Comparison of ENCODE assay signal across 13 mouse cellular contexts in the genomic region with DNA sequence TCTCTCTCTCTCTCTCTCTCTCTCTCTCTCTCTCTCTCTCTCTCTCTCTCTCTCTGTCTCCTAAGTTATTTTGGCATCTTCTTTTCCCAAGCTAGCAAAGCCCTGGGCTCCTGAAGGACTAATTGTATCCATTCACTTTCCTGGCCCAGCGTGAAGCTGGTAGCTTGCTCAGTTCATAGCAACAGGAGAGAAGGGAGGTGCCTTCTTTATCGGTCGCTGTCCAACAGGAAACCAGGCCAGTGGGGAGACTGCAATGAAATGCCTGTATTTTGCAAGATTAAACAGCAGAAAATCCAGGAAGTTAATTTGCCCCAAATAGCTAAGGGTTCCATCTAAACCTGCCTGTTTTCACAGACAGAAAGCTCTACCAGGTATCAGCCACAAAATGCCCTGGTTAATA. TPM values are rescaled to one million over a fixed set of nuclear protein-coding genes. Genes with fewer than 3 reads are reported as not detected.
A peak's percentile ranks its signal among the peaks of the same experiment; 100 is the strongest.
DNase-seq lines count a peak whose midpoint lies in the region; ATAC-seq and TF ChIP-seq lines count a peak whose summit lies in the region.
"Had no signal": no experiment of that assay in that cellular context is flagged by ENCODE, and none has a peak within 500 bp of the region (broad histone marks: within the 10 kb centered on the region; RNA-seq: fewer than 3 reads in every experiment).

No protein-coding gene starts in this region.

- no peak overlapping the region for H3K27ac ChIP-seq in heart, embryonic 11.5 days (ENCODE audit: low read depth, low read length)
- H3K27ac ChIP-seq in hindbrain, embryonic 13.5 days: no peak overlapping the region
- no peak overlapping the region for H3K27ac ChIP-seq in midbrain, postnatal 0 days (ENCODE audit: low read depth, low read length)
- H3K27ac ChIP-seq in intestine, embryonic 15.5 days: no peak overlapping the region
- H3K27ac ChIP-seq: kidney, embryonic 15.5 days; liver, embryonic 13.5 days had no signal

- 13% methylated on average over 3 of the region's 3 CpGs for WGBS in heart, embryonic 11.5 days (ENCODE audit: insufficient replicate concordance)
- 6% methylated on average over 3 of the region's 3 CpGs for WGBS in hindbrain, embryonic 13.5 days
- 23% methylated on average over 3 of the region's 3 CpGs for WGBS in midbrain, postnatal 0 days
- WGBS in intestine, embryonic 15.5 days: 20% methylated on average over 3 of the region's 3 CpGs

- H3K4me1 ChIP-seq in heart, embryonic 11.5 days (ENCODE audit: control insufficient read depth, insufficient read depth, low read length): no peaks in the 10 kb centered on the region
- peaks cover 33% of the 10 kb centered on the region for H3K4me1 ChIP-seq in hindbrain, embryonic 13.5 days (replicated peaks)
- H3K4me1 ChIP-seq in midbrain, postnatal 0 days (ENCODE audit: insufficient read depth, low read length): no peaks in the 10 kb centered on the region
- H3K4me1 ChIP-seq in intestine, embryonic 15.5 days (replicated peaks): no peaks in the 10 kb centered on the region; the same call in 1 of the 2 replicates

- H3K36me3 ChIP-seq in heart, embryonic 11.5 days (ENCODE audit: control insufficient read depth, insufficient read depth, low read length): no peaks in the 10 kb centered on the region
- H3K36me3 ChIP-seq in hindbrain, embryonic 13.5 days: no peaks in the 10 kb centered on the region
- H3K36me3 ChIP-seq in midbrain, postnatal 0 days (ENCODE audit: insufficient read depth, low read length): no peaks in the 10 kb centered on the region
- no peaks in the 10 kb centered on the region for H3K36me3 ChIP-seq in intestine, embryonic 15.5 days
- H3K36me3 ChIP-seq: kidney, embryonic 15.5 days; liver, embryonic 13.5 days had no signal

- H3K9ac ChIP-seq in heart, embryonic 11.5 days (ENCODE audit: low read depth, low read length): no peak overlapping the region
- H3K9ac ChIP-seq in hindbrain, embryonic 13.5 days: no peak overlapping the region
- H3K9ac ChIP-seq in midbrain, postnatal 0 days (replicated peaks; ENCODE audit: low read length, poor library complexity, severe bottlenecking): no peak overlapping the region
- H3K9ac ChIP-seq in intestine, embryonic 15.5 days: no peak overlapping the region
- H3K9ac ChIP-seq: kidney, embryonic 15.5 days; liver, embryonic 13.5 days had no signal

- no peak overlapping the region for H3K4me3 ChIP-seq in heart, embryonic 11.5 days (ENCODE audit: low read depth, low read length)
- no peak overlapping the region for H3K4me3 ChIP-seq in hindbrain, embryonic 13.5 days
- H3K4me3 ChIP-seq in midbrain, postnatal 0 days (ENCODE audit: low read depth, low read length): peak overlapping the region; percentile 14
- H3K4me3 ChIP-seq in intestine, embryonic 15.5 days (replicated peaks): no peak overlapping the region
- H3K4me3 ChIP-seq: kidney, embryonic 15.5 days; liver, embryonic 13.5 days; megakaryocyte, embryonic 14.5 days had no signal

- DNase-seq in heart, postnatal 4 days: peak; percentile 10
- peak; percentile 8 for DNase-seq in ZHBTc4 (ENCODE audit: low read depth, low spot score)
- DNase-seq in midbrain, postnatal 0 days (ENCODE audit: low spot score): no peak
- no peak for DNase-seq in spleen, postnatal 36 days (ENCODE audit: low spot score in 2 of 2)
- DNase-seq in urinary bladder, adult 18-20 months (ENCODE audit: low spot score in 2 of 2): no peak
- DNase-seq: layer of hippocampus, postnatal 36 days; liver, embryonic 13.5 days had no signal

- ATAC-seq in heart, embryonic 11.5 days (replicated peaks; ENCODE audit: insufficient number of reproducible peaks, low FRiP score, low TSS enrichment): no peak
- ATAC-seq in hindbrain, embryonic 13.5 days (ENCODE audit: low FRiP score): no peak
- no peak for ATAC-seq in midbrain, postnatal 0 days (ENCODE audit: low FRiP score)
- ATAC-seq in intestine, embryonic 15.5 days: no peak

- no peak overlapping the region for H3K4me2 ChIP-seq in heart, embryonic 11.5 days
- peak overlapping the region; percentile 26; the same call in 1 of the 2 replicates for H3K4me2 ChIP-seq in hindbrain, embryonic 13.5 days
- peak overlapping the region; percentile 36 for H3K4me2 ChIP-seq in midbrain, postnatal 0 days (ENCODE audit: low read depth, low read length, poor library complexity, severe bottlenecking)
- H3K4me2 ChIP-seq in intestine, embryonic 15.5 days (replicated peaks): no peak overlapping the region
- H3K4me2 ChIP-seq: kidney, embryonic 15.5 days; liver, embryonic 13.5 days had no signal

- no peaks in the 10 kb centered on the region for H3K9me3 ChIP-seq in heart, embryonic 11.5 days (replicated peaks; ENCODE audit: control insufficient read depth, low read length)
- H3K9me3 ChIP-seq in hindbrain, embryonic 13.5 days: no peaks in the 10 kb centered on the region
- no peaks in the 10 kb centered on the region for H3K9me3 ChIP-seq in midbrain, postnatal 0 days (ENCODE audit: low read length)
- H3K9me3 ChIP-seq in intestine, embryonic 15.5 days: no peaks in the 10 kb centered on the region
- H3K9me3 ChIP-seq: kidney, embryonic 15.5 days; liver, embryonic 13.5 days; megakaryocyte, embryonic 14.5 days had no signal

- no peaks in the 10 kb centered on the region for H3K27me3 ChIP-seq in heart, embryonic 11.5 days (ENCODE audit: control insufficient read depth, insufficient read depth, low read length)
- H3K27me3 ChIP-seq in hindbrain, embryonic 13.5 days: peaks cover 8% of the 10 kb centered on the region; the same call in 1 of the 2 replicates
- H3K27me3 ChIP-seq in midbrain, postnatal 0 days (ENCODE audit: insufficient read depth, low read length): no peaks in the 10 kb centered on the region
- H3K27me3 ChIP-seq in intestine, embryonic 15.5 days (replicated peaks): no peaks in the 10 kb centered on the region
- H3K27me3 ChIP-seq: kidney, embryonic 15.5 days had no signal

- no peak for TF ChIP-seq CTCF in midbrain, postnatal 0 days (IDR thresholded peaks at IDR 0.05)

RNA-seq across cellular contexts. Expression of a gene that starts 5.4 kb away (rescaled TPM):
- total RNA-seq in heart, postnatal 4 days (2021): 10 to 100 TPM; 39.7 to 46.1 TPM
- 22.6 and 24.5 TPM in 2 replicates for polyA plus RNA-seq in heart, embryonic 11.5 days (2014; fragmentation: Nextera tagmentation; extraction: Ambion mirVana)
- 47.7 and 55.9 TPM in 2 replicates for polyA plus RNA-seq in hindbrain, embryonic 13.5 days (2015; fragmentation: Nextera tagmentation; extraction: Ambion mirVana)
- total RNA-seq in midbrain, postnatal 0 days (2014; rRNA removed): 11.1 and 18.3 TPM in 2 replicates
- polyA plus RNA-seq in midbrain, postnatal 0 days (2015; fragmentation: Nextera tagmentation; extraction: Ambion mirVana): 48.1 and 59.5 TPM in 2 replicates
- polyA plus RNA-seq in intestine, embryonic 15.5 days (2015; fragmentation: Nextera tagmentation; extraction: Ambion mirVana): 25.4 and 30.3 TPM in 2 replicates
- total RNA-seq: hematopoietic stem cell, adult 5-6 weeks had no signal

Comparison
In these comparisons a context has a peak if more than half of its experiments do, and no peak if none do; other contexts are left out.
1. DNase-seq: peak in heart, postnatal 4 days (single experiment) and ZHBTc4 (single experiment); none in midbrain, postnatal 0 days (single experiment), spleen, postnatal 36 days (0 of 2) and urinary bladder, adult 18-20 months (0 of 2).
2. H3K4me2 ChIP-seq: peak in hindbrain, embryonic 13.5 days (single experiment) and midbrain, postnatal 0 days (single experiment); none in heart, embryonic 11.5 days (single experiment) and intestine, embryonic 15.5 days (single experiment).